Mouse (Mus musculus) heart, embryonic 10.5 days (tissue): ENCODE data around the gene Umps. TPM values are rescaled to one million over a fixed set of nuclear protein-coding genes. Genes with fewer than 3 reads are reported as not detected.

Experiments used
- DNase-seq: peaks from one replicate; pipeline ENCODE4 v3.0.0-alpha.2; 2017; ENCODE audit warnings: low spot score
- H3K27ac ChIP-seq: fragments of 300-500 bp; sonication (generic); 2 replicates; pipeline ENCODE4 v1.5.1; 2016; ENCODE audit warnings: mild to moderate bottlenecking
- H3K27me3 ChIP-seq: fragments of 300-500 bp; sonication (generic); 2 replicates; pipeline ENCODE4 v1.6.1; 2016; ENCODE audit warnings: mild to moderate bottlenecking; ENCODE audit not compliant: poor library complexity, insufficient read depth, severe bottlenecking
- H3K36me3 ChIP-seq: fragments of 300-500 bp; sonication (generic); 2 replicates; pipeline ENCODE4 v1.6.1; 2016; ENCODE audit warnings: mild to moderate bottlenecking, moderate library complexity
- H3K4me1 ChIP-seq: fragments of 300-500 bp; sonication (generic); 2 replicates; pipeline ENCODE4 v1.6.1; 2016; ENCODE audit warnings: mild to moderate bottlenecking
- H3K4me3 ChIP-seq: fragments of 300-500 bp; sonication (generic); 2 replicates; pipeline ENCODE4 v1.5.1; 2016; ENCODE audit warnings: mild to moderate bottlenecking, moderate library complexity
- H3K9me3 ChIP-seq: fragments of 300-500 bp; sonication (generic); 2 replicates; pipeline ENCODE4 v1.6.1; 2016; ENCODE audit warnings: mild to moderate bottlenecking, moderate library complexity
- WGBS: fragments of 180-500 bp; shearing (Covaris S2); methylation state at CpG from one replicate; pipeline ENCODE4 v1.1.7; 2016; 5-methylcytosine and 5-hydroxymethylcytosine counted together
- polyA plus RNA-seq: library from polyadenylated mRNA; unstranded; fragments of >200 nt; fragmentation: Nextera tagmentation; extraction: Ambion mirVana; gene quantifications from 2 replicates; pipeline ENCODE4 v1.2.1, GENCODE M21; 2016

Umps gene
- polyA plus RNA-seq, 1 experiment from 2014 or later = 76.3 TPM

- Histone ChIP-seq H3K4me1 (peaks cover 53% of the 10 kb centered on the region), H3K27ac (peak overlapping the region; percentile 63), H3K4me3 (no peak overlapping the region), H3K36me3 (peaks cover 10% of the 10 kb centered on the region; the same call in 1 of the 2 replicates), H3K27me3 (no peaks in the 10 kb centered on the region), H3K9me3 (no peaks in the 10 kb centered on the region)
- DNase-seq = no peak
- 36% methylated on average over 18 of the region's 18 CpGs for WGBS
These were observed 44.5 kb downstream of the Umps start for GRCm38 (mm10) chr16:33922111-33923000.

- peak overlapping the region; percentile 63 for H3K27ac ChIP-seq
- 62% methylated on average over 5 of the region's 5 CpGs for WGBS
- H3K9me3 ChIP-seq = no peaks in the 10 kb centered on the region
- no peaks in the 10 kb centered on the region for H3K27me3 ChIP-seq
- DNase-seq = no peak
- H3K4me3 ChIP-seq = no peak overlapping the region
- H3K4me1 ChIP-seq = peaks cover 60% of the 10 kb centered on the region
- H3K36me3 ChIP-seq = peaks cover 10% of the 10 kb centered on the region; the same call in 1 of the 2 replicates
These were observed 45.3 kb downstream of the Umps start for GRCm38 (mm10) chr16:33921514-33921913.

- peaks cover 10% of the 10 kb centered on the region; the same call in 1 of the 2 replicates for H3K36me3 ChIP-seq
- no peaks in the 10 kb centered on the region for H3K9me3 ChIP-seq
- no peak overlapping the region for H3K4me3 ChIP-seq
- H3K27ac ChIP-seq = 0 out of 2 replicates have a peak overlapping the region, but pooled peaks have one; percentile 4
- no peaks in the 10 kb centered on the region for H3K27me3 ChIP-seq
- 76% methylated on average over 5 of the region's 5 CpGs for WGBS
- peaks cover 65% of the 10 kb centered on the region for H3K4me1 ChIP-seq
- DNase-seq = no peak
These were observed 48.9 kb downstream of the Umps start for GRCm38 (mm10) chr16:33917926-33918325.

GRCm38 (mm10) chr16:33917390-33917789, 49.4 kb downstream of the Umps start:
- WGBS = 39% methylated on average over 5 of the region's 5 CpGs
- no peaks in the 10 kb centered on the region for H3K27me3 ChIP-seq
- no peak overlapping the region for H3K27ac ChIP-seq
- H3K4me3 ChIP-seq = no peak overlapping the region
- peaks cover 60% of the 10 kb centered on the region for H3K4me1 ChIP-seq
- H3K9me3 ChIP-seq = no peaks in the 10 kb centered on the region
- no peak for DNase-seq
- H3K36me3 ChIP-seq = peaks cover 10% of the 10 kb centered on the region; the same call in 1 of the 2 replicates

GRCm38 (mm10) chr16:33916473-33917251, 50.2 kb downstream of the Umps start:
- Histone ChIP-seq H3K27me3 (no peaks in the 10 kb centered on the region), H3K36me3 (peaks cover 10% of the 10 kb centered on the region; the same call in 1 of the 2 replicates), H3K9me3 (no peaks in the 10 kb centered on the region), H3K4me1 (peaks cover 53% of the 10 kb centered on the region), H3K27ac (no peak overlapping the region), H3K4me3 (no peak overlapping the region)
- no peak for DNase-seq
- 47% methylated on average over 11 of the region's 12 CpGs for WGBS

GRCm38 (mm10) chr16:33914997-33915396, 51.8 kb downstream of the Umps start:
- DNase-seq = no peak
- no peak overlapping the region for H3K4me3 ChIP-seq
- H3K27me3 ChIP-seq = no peaks in the 10 kb centered on the region
- WGBS = 69% methylated on average over 4 of the region's 4 CpGs
- peaks cover 8% of the 10 kb centered on the region; the same call in 1 of the 2 replicates for H3K36me3 ChIP-seq
- H3K4me1 ChIP-seq = peaks cover 43% of the 10 kb centered on the region
- H3K27ac ChIP-seq = peak overlapping the region; percentile 26; the same call in 1 of the 2 replicates
- no peaks in the 10 kb centered on the region for H3K9me3 ChIP-seq

- H3K36me3 ChIP-seq = peaks cover 6% of the 10 kb centered on the region; the same call in 1 of the 2 replicates
- no peaks in the 10 kb centered on the region for H3K27me3 ChIP-seq
- H3K27ac ChIP-seq = 0 out of 2 replicates have a peak overlapping the region, but pooled peaks have one; percentile 29
- no peak overlapping the region for H3K4me3 ChIP-seq
- H3K4me1 ChIP-seq = peaks cover 15% of the 10 kb centered on the region
- WGBS = 78% methylated on average over 4 of the region's 4 CpGs
- no peak for DNase-seq
- no peaks in the 10 kb centered on the region for H3K9me3 ChIP-seq
These were observed 58.6 kb downstream of the Umps start for GRCm38 (mm10) chr16:33908239-33908638.

Other genes with a start within 250 kb of the Umps start
- 0.36 and 1.7 TPM in 2 replicates for gene Muc13, start 173.0 kb downstream of the Umps start, polyA plus RNA-seq
- gene Itgb5, start 137.4 kb downstream of the Umps start, polyA plus RNA-seq = 35.0 and 37.3 TPM in 2 replicates